Mouse (Mus musculus): ENCODE data around the gene Zfp879. TPM values are rescaled to one million over a fixed set of nuclear protein-coding genes. Genes with fewer than 3 reads are reported as not detected.

The Zfp879 gene
- total RNA-seq, 1 experiment from 2014 or later = 0.41 TPM

Other genes with a start within 250 kb of the Zfp879 start
- gene Adamts2, start 239.5 kb downstream of the Zfp879 start, total RNA-seq (2017) = not detected in 2 replicates
- gene Zfp354c, start 13.8 kb downstream of the Zfp879 start, total RNA-seq (2017) = 1.9 and 2.3 TPM in 2 replicates
- gene Grm6, start 9.1 kb upstream of the Zfp879 start, total RNA-seq (2017) = not detected in 2 replicates
- gene Zfp454, start 46.1 kb upstream of the Zfp879 start, total RNA-seq (2017) = not detected in 2 replicates
- 5.6 and 5.9 TPM in 2 replicates for gene Zfp2, start 74.6 kb upstream of the Zfp879 start, total RNA-seq (2017)
- gene Zfp354b, start 90.1 kb upstream of the Zfp879 start, total RNA-seq (2017) = 0.05 and 0.24 TPM in 2 replicates
- not detected in 2 replicates for gene 4933414I15Rik, start 102.2 kb upstream of the Zfp879 start, total RNA-seq (2017)
- gene Prop1, start 112.2 kb upstream of the Zfp879 start, total RNA-seq (2017) = not detected in 2 replicates
- gene Olfr1378, start 125.0 kb upstream of the Zfp879 start, total RNA-seq (2017) = not detected in 2 replicates
- not detected in 2 replicates for gene Olfr1377, start 140.4 kb upstream of the Zfp879 start, total RNA-seq (2017)
- not detected in 2 replicates for gene Olfr51, start 162.0 kb upstream of the Zfp879 start, total RNA-seq (2017)
- not detected in 2 replicates for gene Olfr54, start 172.7 kb upstream of the Zfp879 start, total RNA-seq (2017)
- not detected in 2 replicates for gene Olfr1375, start 206.6 kb upstream of the Zfp879 start, total RNA-seq (2017)
- not detected in 2 replicates for gene Zfp354a, start 217.7 kb upstream of the Zfp879 start, total RNA-seq (2017)